ENCODE assay signal across 34 mouse cellular contexts in genomic region chr4:108213023-108213422, GRCm38 (mm10). TPM values are rescaled to one million over a fixed set of nuclear protein-coding genes. Genes with fewer than 3 reads are reported as not detected.
"Had no signal": no experiment of that assay in that cellular context is flagged by ENCODE, and none has a peak within 500 bp of the region (broad histone marks: within the 10 kb centered on the region; RNA-seq: fewer than 3 reads in every experiment).

No protein-coding gene starts in this region.

- H3K4me2 ChIP-seq: heart, embryonic 12.5 days; hindbrain, embryonic 12.5 days; hindbrain, embryonic 14.5 days; intestine, embryonic 15.5 days; limb, embryonic 12.5 days; liver, embryonic 13.5 days; liver, embryonic 15.5 days had no signal

- H3K27ac ChIP-seq: heart, embryonic 10.5 days; hindbrain, embryonic 10.5 days; hindbrain, embryonic 12.5 days; hindbrain, embryonic 14.5 days; intestine, embryonic 15.5 days; limb, embryonic 12.5 days; liver, embryonic 13.5 days; liver, embryonic 15.5 days had no signal

- H3K9ac ChIP-seq: heart, embryonic 12.5 days; hindbrain, embryonic 12.5 days; hindbrain, embryonic 14.5 days; intestine, embryonic 15.5 days; limb, embryonic 12.5 days; liver, embryonic 13.5 days; liver, embryonic 15.5 days had no signal

- ATAC-seq: hindbrain, embryonic 16.5 days; inflammation-experienced regulatory T-cells, adult 6 months; intestine, embryonic 15.5 days; intestine, postnatal 0 days had no signal

- DNase-seq: gastrocnemius, postnatal 14 days; gastrocnemius, postnatal 36 days; heart, adult 18-20 months; heart, postnatal 10 days; heart, postnatal 4 days; kidney, adult 18-20 months; kidney, adult 8-10 months; kidney, postnatal 10 days; kidney, postnatal 25 days; layer of hippocampus, adult 9-11 months; layer of hippocampus, postnatal 36 days; left cerebral cortex, postnatal 4 days; liver; liver, embryonic 13.5 days had no signal

- H3K9me3 ChIP-seq: heart, embryonic 10.5 days; heart, embryonic 12.5 days; hindbrain, embryonic 10.5 days; hindbrain, embryonic 12.5 days; intestine, embryonic 15.5 days; limb, embryonic 12.5 days; liver, embryonic 13.5 days; liver, embryonic 15.5 days had no signal

- H3K36me3 ChIP-seq: heart, embryonic 10.5 days; heart, embryonic 12.5 days; hindbrain, embryonic 10.5 days; hindbrain, embryonic 12.5 days; intestine, embryonic 15.5 days; limb, embryonic 12.5 days; liver, embryonic 13.5 days; liver, embryonic 15.5 days had no signal

- H3K4me3 ChIP-seq: heart, embryonic 10.5 days; heart, embryonic 12.5 days; hindbrain, embryonic 10.5 days; hindbrain, embryonic 12.5 days; intestine, embryonic 15.5 days; limb, embryonic 12.5 days; liver, embryonic 13.5 days; liver, embryonic 15.5 days had no signal

RNA-seq across cellular contexts. Expression of gene Zyg11a, which starts 4.8 kb away (rescaled TPM):
- total RNA-seq: granulocyte monocyte progenitor cell, adult 5-6 weeks; heart, postnatal 10 days; heart, postnatal 25 days; heart, postnatal 4 days; layer of hippocampus, adult 18-20 months; layer of hippocampus, adult 8-10 months; layer of hippocampus, postnatal 14 days; layer of hippocampus, postnatal 36 days; left cerebral cortex, adult 18-20 months; left cerebral cortex, adult 8-10 months; left cerebral cortex, postnatal 25 days had no signal
- polyA plus RNA-seq: heart, embryonic 10.5 days; heart, embryonic 12.5 days; heart, embryonic 14.5 days; hindbrain, embryonic 12.5 days; hindbrain, embryonic 14.5 days; inflammation-experienced regulatory T-cells, adult 6 months; limb, embryonic 12.5 days had no signal
